Mouse (Mus musculus) embryo, embryonic 10.5 days (tissue): ENCODE measurements around the gene Mob1b.

Experiments
- DNase-seq: peaks from one replicate; pipeline ENCODE4 v3.0.0-alpha.2; 2015; ENCODE audit warnings: low spot score

Gene Mob1b

DNA sequence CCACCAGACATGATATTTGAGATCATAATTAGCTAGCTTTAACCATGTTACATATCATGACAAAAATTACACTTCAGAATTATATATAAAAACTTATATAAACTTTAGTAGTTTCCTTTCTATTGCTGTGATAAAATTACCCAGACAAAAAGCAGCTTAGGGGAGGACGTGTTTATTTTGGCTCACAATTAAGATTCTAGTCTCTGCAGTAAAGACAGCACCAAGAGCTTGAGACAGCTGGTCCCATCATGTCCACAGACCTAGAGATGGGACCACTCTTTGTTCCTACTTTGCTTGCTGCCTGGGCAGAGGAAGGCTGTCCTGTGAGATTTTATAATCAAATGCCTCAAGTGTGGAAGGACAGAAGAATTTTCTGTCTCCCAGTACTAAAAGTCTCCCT is 64.4 kb downstream of the Mob1b start:
- no peak for DNase-seq

- DNase-seq, result no peak
These were observed 70.0 kb downstream of the Mob1b start for GRCm38 (mm10) chr5:88790675-88791074.

DNA sequence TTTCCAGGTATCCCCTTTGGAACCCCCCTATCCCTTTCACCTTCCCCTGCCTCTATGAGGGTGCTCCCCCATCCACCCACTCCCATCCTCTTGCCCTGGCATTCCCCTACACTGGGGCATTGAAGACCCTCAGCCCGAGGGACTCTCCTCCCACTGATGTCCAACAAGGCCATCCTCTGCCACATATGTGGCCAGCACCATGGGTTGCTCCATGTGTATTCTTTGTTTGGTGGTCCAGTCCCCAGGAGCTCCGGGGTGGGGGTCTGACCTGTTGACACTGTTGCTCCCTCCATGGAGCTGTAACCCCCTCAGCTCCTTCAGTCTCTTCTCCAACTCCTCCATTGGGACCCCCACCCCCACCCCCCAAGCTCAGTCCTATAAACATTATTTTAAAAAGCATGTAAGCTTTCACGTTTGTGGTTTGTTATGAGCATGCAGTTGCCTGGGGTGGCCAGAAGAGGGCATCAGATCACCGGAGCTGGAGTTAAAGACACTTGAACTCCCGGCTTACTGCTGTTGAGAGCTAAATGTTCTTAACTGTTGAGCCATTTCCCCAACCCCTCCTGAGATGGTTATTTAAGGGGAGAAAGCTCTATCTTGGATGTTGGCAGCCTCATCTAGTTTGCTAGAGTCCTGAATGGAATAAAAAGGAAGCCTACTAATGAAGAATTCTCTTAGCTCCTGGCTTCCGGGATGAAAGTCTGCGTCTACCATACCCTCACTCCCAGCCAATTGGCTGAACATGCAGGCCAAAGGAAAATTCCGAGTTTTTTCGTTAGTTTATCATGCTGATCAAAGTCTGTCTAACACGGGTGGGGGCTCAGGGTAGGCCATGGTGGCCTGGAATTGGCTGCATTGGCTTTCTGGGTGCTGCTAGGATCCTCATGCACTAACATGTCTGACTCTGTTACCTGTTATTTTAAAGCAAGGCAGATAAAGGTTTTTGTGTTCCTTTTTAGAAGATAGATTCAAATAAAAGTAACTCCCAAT is 70.9 kb downstream of the Mob1b start:
- peak; percentile 79 for DNase-seq

- DNase-seq, result no peak
These were observed 73.0 kb downstream of the Mob1b start for GRCm38 (mm10) chr5:88793676-88794075.

DNA sequence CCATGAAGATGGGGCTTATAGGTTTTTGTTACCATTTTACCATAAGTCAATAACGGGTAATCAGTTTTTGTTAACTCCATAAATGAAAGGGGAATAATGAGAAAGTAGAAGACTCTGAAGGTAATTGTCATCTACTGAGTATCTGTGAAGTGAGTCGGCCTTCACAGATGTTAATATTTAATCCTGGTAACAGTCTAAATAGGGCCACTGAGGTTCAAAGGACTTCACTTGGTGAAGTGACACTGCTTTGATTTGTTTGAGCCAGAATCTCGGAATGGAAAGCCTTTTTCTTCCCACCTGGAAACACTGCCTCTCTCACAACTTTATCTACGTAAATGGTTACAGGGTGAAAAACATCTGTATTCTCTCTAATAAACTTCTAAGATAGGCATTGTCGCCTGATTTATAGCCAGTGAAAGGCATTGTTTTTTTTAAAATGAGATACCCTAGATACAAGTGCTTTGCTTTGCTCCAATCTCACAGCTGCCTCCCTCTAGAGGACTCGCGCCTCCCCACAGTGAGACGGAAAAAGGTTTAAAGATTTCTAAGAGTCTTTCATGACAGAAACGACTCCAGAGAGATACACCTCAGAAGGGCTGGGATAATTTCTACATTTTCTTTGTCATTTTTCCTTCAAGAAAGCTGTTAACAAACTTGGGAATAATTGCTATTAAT is 75.4 kb downstream of the Mob1b start:
- DNase-seq, result no peak

GRCm38 (mm10) chr5:88796588-88796987 is 75.9 kb downstream of the Mob1b start:
- DNase-seq, result peak; percentile 9

GRCm38 (mm10) chr5:88797121-88797520 is 76.5 kb downstream of the Mob1b start:
- DNase-seq, result no peak

- no peak for DNase-seq
These were observed 85.0 kb downstream of the Mob1b start for GRCm38 (mm10) chr5:88805616-88806015.

DNA sequence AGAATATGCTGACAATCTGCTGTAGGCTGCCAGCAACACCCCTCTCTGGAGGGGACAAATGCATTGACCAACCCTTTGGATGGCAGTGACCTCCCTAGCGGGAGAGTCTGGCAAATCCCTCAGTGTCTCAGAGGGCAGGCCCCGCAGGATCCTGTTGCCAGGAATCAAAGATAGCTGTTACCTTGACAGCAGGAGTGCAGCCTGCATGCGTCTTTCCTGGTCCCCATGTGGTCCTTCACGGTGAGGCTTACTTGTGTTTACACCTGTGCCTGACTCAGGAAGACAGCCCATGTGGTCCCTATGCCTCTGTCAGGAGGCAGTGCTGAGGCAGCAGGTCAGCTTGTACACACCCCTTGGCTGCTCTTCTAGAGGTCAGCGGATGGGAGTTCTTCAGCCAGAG is 85.6 kb downstream of the Mob1b start:
- no peak for DNase-seq

DNA sequence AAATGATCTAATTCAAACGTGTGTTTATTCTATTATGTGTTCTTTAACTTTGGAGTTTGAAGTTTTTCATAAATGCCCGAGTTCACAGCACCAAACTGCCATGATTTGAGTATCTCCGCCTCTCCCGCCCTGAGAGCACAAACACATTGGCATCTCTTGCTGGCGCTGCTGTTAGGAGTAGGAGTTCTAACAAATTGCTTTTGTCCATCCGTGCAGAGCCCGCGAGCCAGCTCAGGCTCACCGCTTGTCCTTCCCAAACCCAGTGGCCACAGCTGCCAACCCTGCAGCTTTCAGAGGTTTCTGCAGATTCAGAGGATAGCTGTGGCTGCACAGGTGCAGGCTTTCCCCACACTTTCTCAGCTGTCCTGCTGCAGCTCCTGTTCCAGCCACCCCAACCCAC is 86.7 kb downstream of the Mob1b start:
- DNase-seq, result no peak

GRCm38 (mm10) chr5:88813188-88813587 is 92.5 kb downstream of the Mob1b start:
- DNase-seq, result no peak
